Mouse (Mus musculus): ENCODE measurements around the gene Gm9376. TPM values are rescaled to one million over a fixed set of nuclear protein-coding genes. Genes with fewer than 3 reads are reported as not detected.

Gm9376 gene
- total RNA-seq (2021) = not detected
- long read RNA-seq, experiment 1 = 0 reads
- long read RNA-seq, experiment 2 = 0 reads

DNA sequence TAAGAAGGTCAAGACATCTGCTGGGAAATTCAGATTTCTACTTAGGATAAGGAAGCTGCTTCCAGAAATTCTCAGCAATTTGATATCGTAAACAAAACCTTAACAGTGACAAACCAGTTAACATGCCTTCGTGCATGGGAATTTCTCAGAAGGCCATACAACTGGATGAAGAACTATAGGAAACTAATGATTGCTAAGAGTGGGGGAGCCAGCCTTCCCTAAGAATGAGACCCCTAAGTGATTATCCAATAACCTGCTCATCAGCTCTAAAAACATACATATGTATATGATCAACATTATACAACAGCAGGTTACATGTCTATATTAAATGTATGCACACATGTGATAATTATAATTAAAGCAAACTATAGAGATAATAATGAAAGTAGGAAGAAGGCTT lies at the start of gene Gm9376:
Gene Gm9376, plus strand, starts transcription at position 301 of the 400 bp plus-strand sequence.
- no peak for DNase-seq (ENCODE audit: low spot score)

DNA sequence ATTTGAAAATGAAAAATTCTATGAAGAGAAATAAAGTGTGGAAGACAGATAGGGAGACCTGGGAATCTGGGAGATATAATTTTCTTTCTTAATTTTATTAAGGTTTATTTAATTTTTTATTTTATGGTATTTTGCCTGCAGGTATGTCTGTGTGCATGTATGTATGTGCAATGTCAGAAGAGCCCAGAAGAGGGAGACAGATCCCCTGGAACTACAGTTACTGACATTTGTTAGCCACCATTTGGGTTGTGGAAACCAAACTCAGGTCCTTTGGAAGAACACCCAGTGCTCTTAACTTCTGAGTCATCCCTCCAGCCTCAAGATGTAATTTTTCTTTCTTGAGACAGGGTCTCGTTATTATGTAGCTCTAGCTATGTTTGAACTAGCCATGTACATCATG lies 45.9 kb upstream of the Gm9376 start:
- DNase-seq (ENCODE audit: low spot score) = no peak

DNA sequence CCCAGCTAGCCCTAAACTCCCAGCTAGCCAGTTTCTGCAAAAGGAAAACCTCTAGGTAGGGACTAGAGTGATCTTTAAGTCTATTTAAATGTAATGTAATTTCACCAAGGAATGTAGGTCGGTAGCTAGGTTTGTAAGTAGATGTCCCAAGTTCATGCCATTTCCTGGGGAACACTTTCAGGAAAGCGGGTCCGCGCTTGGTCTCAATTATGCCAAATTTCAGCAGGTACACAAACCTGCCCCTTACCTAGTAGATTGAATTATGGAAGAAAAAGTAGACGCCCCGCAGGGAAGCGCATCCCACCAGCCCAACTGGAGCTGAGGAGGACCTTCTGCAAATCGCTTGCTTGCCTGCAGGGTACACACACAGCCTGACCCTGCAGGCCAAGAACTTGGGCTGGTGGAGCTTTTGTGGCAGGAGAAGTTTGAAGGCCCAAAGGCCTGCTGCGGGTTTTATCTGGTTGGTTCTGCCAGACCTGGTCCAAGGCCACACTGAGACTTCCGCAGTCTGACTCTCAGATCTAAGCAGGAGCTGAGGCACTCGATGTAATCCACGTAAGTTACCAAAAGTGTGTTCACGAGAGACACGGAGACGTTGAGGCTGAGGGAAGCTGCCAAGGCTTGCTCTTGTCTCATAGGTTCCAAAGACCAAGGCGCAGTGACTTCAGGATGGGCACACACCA lies 41.6 kb upstream of the Gm9376 start:
- no peak for DNase-seq (ENCODE audit: low spot score)

DNA sequence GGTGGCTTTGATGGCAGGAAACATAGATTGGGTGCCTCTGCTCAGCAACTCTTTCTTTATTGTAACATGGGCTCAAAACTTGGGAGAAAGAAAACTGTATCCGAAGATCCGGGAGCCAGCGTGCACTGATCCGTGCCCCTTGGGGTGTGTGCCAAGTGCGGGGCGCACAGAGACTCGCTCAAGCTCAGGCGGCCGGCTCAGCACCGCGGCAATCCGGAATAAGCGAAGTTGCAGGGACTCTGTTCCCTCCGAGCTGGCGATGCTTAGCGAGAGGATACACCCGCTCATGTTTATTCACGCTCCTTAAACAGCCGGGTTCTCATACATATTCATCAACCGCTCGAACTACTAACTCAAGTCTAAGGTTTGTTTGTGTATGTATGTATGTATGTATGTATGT lies 40.8 kb upstream of the Gm9376 start:
- no peak for DNase-seq (ENCODE audit: low spot score)

DNA sequence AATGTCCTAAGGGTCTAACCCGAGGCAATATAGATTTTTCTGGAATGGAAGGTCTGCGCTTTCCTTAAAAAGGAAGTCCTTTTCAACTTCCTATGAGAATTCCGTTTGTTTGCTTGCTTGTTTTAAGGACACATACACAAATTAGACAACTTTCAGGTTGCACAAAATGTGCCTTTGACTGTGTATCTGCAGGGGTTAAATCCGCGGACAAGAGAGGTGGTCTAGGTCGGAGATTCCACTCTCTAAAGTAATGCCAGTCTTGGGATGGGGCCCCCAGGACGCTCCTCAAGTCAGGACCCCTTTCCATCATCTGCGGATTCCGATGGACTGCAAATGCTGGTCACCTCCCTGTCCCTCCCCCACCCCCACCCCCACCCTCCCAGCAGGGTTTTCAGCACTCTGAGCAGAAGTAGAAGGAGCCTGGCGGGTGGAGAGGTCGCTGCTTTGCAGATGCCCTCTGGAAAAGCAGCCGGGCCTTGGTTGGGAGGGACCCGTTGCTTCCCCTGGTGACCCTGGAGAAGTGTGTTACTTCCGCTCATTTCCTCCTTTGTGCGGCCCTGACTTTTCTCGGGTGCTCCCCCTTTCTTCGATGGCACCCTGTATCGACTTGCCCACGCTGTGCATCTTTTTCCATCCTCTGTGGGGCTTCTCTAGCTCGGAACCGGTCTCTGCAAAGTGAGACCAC lies 40.1 kb upstream of the Gm9376 start:
- DNase-seq (ENCODE audit: low spot score) = no peak

DNA sequence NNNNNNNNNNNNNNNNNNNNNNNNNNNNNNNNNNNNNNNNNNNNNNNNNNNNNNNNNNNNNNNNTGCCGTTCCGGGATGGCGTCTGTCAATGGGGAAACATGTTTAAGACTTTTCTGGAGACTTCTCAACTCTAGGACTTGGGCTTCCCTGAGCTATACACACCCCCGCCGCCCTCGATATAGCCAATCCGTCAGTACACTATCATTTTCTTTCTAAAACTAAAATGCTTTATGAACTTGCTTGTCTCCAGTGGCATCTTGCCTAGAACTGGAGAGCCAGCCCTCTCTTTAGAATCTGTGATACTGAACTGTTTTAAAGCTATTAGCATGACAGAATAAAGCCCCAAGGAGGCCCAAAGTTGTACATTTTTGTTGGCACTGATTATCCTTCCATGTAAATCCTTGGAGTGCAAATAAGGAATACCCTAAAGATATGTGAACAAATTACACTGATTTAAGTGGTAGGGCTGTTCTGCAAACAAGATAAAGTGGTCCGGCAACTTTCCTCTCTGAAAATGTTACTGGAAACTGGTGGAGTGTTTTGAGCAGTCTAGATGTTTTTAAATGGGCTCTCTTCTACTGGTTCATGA lies 34.3 kb upstream of the Gm9376 start:
- DNase-seq (ENCODE audit: low spot score) = no peak

DNA sequence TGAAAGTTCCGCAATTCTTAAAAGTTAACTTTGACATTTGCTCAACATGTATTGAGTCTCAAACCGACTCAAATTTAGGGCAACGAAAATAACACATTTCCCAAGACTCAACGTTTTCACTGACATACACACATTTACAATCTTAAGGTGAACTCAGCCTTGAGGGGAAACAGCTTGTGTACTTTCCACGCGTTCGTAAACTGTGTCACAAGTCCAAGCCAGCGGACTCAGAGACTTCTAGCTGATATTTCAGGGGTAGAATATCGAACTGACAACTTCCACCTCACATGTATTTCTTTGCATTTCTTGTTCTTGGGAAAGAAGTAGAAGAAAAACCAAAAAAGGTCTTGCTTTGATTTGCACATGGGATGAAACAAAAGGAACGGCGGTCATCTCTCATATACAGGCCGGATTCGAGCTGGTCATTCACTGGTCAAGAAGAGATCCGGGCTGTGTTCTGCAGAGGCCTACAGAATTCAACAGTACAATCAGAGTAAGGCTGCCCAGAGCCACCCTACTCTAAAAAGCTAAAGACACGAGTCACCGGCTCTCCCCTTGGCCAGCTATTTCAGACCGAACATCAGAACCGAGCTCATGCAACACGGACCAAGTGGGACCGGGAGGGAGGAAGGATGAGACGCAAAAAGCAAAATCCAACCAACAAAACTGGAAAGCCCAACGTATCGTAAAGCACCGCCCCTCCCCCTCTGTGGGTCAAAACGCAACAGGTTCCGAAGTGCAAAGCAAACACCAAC lies 32.8 kb upstream of the Gm9376 start:
- DNase-seq (ENCODE audit: low spot score) = no peak

DNA sequence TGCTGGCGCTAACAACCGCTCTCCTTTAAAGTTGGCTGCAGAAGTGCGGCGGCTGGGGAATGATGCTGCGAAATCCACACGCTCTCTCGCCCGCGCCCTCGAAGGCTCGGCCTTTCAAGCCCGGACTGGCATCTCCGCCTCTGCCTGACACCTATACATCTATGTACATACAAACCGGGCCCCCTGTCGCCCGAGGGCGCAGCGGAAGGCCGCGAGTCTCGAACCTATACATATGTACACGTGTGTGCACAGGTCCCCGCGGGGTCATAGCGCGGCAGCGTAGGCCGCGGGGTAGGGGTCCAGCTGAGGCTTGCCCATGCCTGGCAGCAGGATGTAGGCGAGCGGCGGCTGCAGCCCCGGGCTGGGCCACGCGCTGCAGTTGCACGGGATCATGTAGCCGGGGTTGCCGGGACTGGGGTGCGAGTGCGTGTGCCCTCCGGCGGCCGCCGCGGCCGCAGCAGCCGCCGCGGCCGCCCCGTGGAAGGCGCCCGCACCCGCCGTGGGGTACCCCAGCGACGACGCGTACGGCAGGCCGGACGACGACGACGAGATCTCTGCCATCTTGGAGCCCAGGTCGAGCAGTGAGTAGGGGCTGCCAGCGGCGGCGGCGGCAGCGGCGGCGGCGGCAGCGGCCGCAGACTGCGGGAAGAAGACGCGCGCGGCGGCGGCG lies 32.1 kb upstream of the Gm9376 start:
- no peak for DNase-seq (ENCODE audit: low spot score)

DNA sequence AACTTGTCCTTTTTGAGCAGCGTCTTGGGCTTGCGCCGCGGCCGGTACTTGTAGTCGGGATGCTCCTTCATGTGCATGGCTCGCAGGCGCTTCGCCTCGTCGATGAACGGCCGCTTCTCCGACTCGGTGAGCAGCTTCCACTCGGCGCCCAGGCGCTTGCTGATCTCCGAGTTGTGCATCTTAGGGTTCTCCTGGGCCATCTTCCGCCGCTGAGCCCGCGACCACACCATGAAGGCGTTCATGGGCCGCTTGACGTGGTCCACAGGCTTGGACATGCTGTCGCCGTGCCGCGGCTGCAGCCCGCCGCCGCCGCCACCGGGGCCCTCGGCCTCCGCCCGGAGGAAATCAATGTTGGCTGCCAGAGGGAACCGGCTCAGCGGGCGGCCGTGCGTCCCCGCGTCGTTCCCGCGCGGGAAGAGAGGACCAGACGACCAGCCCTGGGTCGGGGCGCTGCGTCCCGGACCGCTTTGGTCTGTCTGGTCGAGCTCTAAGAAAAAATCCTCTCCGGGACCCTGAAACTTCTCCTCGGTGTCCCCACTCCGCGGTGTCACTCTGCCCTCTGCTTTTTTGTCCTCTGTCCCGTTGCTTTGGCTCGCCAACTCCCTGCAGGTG lies 31.3 kb upstream of the Gm9376 start:
- no peak for DNase-seq (ENCODE audit: low spot score)

DNA sequence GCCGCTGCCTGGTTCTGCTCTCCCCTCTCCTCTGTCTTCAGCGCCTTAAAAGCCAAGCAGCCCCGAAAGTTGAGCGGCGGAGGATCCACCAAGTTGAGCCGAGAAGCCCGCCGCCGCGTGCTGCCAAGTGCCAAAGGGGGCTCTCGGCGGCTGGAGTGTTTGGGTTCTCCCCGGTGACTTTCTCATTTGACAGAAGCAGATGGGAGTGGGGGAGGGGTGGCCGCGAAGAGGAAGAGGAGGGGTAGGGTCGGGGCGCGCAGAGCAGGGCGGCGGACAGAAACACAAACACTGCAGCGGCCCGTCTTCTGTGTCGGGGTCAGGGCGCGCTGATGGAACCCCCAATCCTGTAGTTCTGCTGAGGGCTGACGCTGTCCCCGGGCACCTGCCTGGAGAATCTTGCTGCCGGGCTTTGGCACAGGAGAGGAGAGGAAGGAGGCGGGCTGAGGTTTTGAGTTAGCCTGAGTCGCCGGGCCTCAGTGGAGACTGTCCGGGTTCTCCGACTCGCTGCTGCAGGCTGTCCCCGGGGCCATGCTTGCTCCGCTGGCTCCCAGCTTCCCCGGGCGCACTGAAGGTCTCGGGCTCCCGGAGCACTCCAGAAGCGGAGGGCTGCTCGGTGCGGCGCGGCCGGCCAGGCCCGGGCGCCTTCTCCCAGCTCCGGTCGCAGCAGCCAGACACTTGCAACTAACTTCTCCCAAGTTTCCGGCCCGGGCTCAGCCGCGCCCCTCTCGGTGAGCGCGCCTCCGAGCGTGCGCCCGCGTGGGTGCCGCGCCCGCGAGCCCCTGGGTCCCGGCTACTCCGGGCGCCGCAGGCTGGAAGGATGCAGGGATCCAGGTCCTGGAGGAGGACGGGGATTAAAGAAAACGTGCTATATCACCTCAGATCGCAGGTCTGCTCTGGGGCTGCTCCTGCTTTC lies 30.5 kb upstream of the Gm9376 start:
- DNase-seq (ENCODE audit: low spot score) = no peak

DNA sequence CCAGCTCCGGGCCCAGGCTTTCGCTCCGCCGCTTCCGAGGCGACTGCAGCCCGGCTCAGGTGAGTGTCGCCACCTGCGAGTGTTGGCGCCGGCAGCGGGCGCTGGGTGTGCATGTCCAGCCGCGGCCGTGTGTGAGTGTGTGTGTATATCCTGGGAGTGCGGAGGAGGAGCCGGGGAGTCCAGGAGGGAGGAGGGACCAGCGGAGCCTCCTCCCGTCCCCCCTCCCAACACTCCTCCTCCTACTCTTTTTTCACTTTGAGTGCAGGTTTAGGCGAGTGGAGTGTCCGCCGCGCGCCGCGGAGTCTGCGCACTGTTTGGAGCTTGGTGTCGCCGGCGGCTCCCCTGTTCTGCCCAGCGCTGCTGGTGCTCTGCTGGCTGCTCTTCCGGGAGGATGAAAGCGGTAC lies 29.9 kb upstream of the Gm9376 start, which contains the start of gene Sox21:
Gene Sox21, minus strand, starts transcription at position 145 of the 404 bp plus-strand sequence.
- DNase-seq (ENCODE audit: low spot score) = no peak

DNA sequence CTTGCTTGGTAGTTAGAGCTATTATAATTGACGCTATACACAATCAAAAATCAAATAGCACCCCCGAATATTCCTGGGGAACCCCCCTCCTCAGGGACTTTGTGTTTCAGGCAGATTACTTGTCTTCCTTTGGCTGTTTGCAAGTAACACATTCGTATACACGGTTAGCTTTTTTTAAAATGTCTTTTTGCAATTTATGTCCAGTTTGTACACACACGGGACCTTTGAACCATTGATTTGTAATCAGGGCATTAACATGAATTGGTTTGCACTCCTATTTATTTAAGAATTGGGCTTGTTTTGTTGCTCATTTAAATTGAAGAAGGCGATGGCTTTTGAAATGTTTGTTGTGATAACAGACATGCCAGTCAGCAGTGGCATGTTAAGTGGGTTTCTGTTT lies 29.0 kb upstream of the Gm9376 start:
- DNase-seq (ENCODE audit: low spot score) = no peak

DNA sequence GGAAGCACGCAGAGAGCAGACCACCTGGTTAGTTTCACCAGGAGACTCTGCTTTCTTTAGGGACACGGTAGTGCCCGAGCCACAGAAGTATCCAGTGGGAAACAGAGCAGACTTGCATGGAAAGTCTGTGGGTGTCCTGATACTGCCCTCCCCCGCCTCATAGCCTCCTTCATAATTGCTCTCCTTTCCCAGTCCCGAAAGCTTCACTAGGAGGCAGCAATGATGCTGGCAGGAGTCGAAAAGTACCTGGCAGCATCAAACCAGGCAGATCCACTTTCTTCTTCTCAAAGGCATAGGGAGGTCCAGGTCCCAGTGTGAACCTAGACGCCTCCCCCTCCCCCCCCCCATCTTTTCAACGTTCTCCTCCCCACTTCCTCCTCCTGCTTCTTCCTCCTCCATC lies 27.4 kb upstream of the Gm9376 start:
- DNase-seq (ENCODE audit: low spot score) = no peak

DNA sequence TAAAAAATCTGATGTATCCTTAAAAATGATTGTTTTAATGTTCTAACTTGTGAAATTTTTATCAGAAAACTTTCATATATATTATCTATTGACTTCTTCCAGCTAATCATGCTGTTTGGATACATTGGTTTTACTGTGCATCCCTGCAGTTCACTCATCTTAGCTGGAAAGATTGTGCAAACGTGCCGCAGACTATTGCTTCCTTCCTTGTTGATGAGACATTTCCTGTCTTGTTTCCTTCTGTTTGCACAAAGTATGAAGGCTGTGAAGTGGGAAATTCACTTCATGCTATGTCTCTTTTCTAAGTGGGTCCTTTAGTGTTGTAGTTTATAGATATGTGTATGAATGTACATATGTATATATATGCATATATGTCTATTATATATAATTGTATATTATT lies 25.3 kb upstream of the Gm9376 start:
- no peak for DNase-seq (ENCODE audit: low spot score)

DNA sequence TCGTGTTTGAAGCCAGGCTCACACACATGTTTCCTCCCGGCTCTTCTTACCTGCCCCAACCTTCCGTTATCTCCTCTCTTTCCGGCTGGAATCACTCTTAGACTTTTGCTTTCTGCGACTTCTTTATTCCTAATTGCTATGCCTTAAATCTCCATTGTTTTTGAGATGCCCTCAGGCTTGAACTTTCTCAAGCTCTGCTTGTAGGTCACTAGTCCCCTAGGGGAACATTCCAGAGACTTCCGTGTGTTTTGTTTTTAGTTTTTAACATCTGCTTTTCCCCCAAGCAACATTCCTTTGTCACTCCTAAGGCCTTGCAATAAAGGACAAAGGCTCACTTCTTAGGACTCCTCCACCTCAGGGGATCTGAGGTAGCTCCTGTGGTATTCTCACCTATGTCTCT lies 13.4 kb upstream of the Gm9376 start:
- no peak for DNase-seq (ENCODE audit: low spot score)

DNA sequence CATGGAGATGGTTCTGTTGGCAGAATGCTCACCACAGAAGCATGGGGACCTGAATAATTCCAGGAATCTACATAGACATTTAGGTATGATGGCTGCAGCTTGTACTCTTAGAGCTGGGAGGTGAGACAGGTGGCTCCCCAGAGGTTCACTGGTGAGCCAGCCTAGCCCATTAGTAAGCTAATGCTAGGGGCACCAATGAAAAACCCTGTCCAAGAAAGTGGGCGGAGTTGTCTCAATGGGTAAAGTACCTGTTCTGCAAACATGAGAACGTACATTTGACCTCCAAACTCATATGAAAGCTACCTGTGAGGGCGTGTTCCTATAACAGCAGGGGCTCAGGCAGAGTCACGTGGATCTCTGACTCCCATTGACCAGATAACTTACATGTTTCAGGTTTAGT lies 2.1 kb downstream of the Gm9376 start:
- no peak for DNase-seq (ENCODE audit: low spot score)

DNA sequence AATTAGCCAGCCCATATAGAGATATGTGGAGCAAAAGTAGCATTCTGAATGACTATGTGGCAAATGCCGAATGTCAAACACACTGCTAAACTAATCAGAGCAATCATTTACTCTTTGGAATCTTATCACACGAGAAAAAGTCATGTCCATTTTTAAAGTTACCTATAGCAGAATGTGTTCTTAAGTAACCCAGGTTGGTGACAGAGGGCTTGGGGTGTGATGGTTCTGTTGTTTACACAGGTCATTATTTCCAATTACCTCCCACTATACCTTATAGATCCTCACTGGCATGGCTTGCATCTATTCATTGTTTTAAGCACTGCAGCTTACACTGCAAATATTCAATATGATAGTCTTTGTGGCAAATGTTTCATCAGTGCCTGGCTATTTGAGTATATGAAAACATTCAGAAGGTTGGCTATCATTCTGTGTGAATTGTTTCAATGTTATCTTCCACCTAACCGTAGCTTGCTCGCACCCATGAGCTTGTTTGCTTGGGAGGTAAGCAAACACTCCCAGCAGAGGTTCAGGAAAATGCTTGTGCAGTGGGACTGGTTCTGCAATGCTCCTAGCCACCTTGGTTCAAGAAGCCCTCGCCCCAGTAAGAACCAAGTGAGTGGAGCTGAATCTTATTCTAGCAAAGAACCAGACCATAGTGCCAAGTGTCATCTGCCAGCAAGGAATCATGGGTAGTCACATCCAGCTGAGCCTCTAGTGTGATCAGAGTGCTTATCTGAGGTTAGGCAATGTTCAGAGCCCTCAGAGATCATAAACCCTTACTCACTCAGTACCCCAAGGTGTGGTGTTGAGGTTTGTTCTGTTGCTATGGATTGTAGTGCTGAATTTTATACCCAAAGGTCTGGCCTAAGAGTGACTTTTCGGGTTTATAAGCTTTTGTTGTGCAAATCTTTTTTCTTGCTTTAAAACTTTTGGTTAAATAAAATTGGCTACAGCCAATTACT lies 6.1 kb downstream of the Gm9376 start:
- DNase-seq (ENCODE audit: low spot score) = no peak

DNA sequence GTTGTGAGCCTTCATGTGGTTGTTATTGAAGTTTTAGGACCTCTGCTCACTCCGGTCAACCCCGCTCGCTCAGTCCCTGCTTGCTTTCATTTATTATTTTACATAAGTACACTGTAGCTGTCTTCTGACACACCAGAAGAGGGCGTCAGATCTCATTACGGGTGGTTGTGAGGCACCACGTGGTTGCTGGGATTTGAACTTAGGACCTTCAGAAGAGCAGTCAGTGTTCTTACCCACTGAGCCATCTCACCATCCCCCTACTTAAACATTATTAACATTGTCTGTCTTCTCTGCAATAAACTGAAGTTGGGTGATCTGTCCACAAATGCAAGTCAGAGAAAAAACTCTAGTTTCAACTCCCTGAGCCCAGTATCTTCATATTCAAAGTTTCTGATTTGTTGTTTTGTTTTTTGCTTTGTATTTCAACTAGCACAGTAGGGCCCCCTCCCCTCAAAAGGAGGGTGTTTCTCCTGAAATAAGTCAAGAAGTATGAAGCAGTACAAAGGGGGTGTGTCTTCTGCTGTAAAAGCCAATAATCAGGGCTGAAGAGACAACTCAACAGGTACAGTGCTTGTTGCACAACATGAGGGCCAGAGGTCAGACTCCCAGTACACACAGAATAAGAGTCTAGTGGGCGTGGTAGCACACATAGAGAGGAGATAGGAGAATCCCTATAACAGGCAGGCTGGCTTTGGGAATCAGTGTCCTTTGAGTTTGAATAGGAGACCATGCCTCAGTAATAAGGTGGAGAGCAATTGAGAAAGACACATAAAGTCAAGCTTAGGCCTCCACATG lies 11.1 kb downstream of the Gm9376 start:
- no peak for DNase-seq (ENCODE audit: low spot score)

Data from gastrocnemius, adult 18-20 months (tissue).